Mouse (Mus musculus): ENCODE data around the gene Zbtb8b.

DNA sequence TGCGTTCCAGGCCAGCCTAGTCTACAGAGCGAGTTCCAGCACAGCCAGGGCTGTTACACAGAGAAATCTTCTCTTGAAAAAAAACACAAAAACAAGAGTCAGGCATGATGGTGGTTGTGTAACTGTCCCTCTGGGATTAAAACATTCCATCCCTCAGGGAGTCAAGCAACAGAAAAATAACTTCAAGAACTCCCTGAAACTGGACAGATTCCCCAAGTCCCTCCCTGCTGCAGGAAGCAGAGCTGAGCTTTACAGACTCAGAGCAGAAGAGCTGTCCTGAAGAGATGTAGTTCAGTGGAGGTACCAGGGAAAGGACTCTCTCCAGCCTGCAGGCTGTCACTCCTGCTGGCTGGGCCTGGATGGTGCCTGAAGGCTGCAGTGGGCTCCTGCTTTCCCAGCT, 58.2 kb downstream of the Zbtb8b start:
- TF ChIP-seq GATA1 (IDR thresholded peaks at IDR 0.05; ENCODE audit: borderline replicate concordance, low read length) (no peak), FLI1 (IDR thresholded peaks at IDR 0.05; ENCODE audit: low read length) (no peak)

Data from megakaryocyte, embryonic 14.5 days (primary cell).